Mouse (Mus musculus): ENCODE data around the gene Rd3l.
"Not testable (repeated sequence)": the region's sequence is repeated elsewhere in the genome, so short reads cannot be mapped to it uniquely, and the experiment has no call there.

The Rd3l gene

DNA sequence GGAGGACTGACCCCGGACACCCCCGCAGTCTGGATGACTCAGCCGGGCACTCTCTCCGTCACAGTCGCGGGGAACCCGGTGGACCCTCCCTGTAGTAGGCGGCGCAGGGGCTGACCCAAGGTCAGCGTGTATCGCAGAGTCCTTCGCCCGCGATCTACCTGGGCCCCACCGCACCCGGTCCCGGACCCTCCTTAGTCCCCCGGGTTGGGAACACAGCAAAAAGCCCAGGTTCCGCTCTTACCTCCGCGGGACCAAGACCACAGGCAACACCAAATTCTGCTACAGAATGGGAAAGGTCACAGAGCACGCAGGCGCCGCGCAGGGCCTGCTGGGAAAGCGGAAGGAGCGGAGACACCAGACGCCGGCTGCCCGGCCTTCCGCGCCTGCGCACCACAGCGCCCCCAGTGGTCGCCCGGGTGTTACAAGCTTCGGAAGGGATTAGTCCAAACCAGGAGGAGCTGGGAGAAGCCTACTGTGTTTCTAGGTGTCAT is 14.4 kb downstream of the Rd3l start, which contains the start of gene Atp5mpl:
Atp5mpl (minus strand) TSS at position 295 of the 491 bp plus-strand sequence.
- peak; percentile 96 to 99 for DNase-seq (ENCODE audit: low spot score in 2 of 2)

DNA sequence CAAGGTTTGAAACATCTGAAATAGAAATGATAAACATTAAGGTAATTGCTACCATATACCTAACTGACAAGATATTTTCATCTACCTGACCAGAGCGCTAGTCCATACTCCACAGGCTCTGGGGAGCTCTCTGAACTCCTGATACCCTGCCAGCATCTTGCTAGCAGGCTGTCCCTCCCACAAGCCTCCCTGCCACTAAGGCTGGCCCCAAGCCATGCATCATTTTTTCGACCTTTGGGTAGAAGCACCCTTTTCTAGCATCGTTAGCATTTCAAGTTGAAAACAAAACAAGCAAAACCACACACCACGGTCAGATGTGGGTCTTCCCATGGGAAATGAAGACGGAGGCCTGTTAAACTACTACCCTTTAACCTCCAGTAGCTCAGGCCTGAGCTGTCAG is 17.8 kb downstream of the Rd3l start:
- DNase-seq (ENCODE audit: low spot score in 2 of 2): no peak

DNA sequence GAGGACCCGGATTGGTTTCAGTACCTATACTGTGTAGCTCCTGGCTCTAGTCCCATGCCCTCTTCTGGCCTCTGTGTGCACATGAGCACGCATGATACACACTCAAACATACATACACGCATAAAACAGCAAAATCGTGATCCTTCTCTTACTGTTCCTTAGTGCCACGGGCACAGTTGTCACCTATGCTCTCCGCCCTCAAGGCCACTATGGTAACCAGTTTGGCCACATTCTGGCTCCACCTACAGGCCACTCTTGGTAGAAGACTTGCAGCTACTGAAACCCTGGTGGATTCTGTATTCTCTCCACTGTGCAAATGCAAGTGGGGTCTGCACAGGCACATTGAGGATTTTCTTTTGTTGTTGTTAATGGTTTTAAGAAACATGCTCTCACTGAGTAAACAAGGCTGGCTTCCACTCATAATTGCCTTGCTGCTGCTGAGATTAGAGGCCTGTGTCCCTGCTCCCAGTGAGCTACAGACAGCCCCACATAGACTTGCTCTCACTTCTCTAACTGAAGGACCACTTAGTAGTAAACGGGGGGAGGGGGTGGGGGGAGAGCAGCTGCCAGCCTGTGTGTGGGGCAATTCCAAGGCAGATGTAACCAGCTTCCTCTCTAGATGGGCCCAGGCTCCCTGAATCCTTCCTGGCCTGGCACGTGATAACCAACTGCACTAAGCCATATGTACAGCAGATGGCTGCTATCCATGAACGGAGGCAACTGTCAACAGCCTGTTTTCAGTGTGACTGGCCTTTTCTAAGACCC is 22.8 kb downstream of the Rd3l start:
- DNase-seq (ENCODE audit: low spot score in 2 of 2): peak; percentile 78 to 87

DNA sequence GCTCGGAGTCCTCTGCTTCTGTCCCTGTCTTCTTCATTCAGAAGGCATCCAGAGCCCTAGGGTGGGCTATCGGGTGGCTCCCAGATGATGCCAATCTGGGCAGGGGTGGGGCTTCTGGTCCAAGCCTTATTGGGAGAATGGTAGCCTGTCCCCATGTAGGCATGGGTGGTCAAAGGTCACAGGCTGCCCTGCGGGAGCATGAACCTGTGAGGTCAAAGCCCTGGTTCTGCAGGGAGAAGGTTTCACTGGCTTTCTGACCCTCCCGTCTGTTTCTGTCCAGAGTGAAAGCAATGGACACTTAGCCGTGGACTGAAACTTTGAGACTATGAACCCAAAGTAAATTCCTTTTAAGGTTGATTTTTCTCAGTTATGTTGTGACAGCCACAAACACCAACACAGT is 24.9 kb downstream of the Rd3l start:
- DNase-seq (ENCODE audit: low spot score in 2 of 2): no peak

DNA sequence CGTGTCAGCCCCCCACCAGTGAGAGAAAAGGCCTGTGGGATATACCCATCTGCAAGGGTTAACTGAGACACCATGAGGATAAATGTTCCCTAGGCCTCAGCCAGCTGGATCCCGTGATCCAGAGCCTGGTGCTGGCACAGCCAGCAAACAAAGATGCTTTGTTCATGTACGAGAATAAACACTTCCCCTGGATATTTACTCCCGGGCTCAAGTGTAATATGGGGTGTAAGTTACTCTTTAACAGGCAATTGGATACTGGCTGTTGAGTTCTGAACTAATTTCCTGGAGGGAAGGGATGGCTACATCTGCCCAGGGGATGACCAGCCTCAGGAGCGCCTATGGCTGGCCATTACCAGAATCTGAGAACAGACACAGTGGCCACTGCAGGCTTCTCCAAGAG is 29.4 kb downstream of the Rd3l start:
- DNase-seq (ENCODE audit: low spot score in 2 of 2): no peak

DNA sequence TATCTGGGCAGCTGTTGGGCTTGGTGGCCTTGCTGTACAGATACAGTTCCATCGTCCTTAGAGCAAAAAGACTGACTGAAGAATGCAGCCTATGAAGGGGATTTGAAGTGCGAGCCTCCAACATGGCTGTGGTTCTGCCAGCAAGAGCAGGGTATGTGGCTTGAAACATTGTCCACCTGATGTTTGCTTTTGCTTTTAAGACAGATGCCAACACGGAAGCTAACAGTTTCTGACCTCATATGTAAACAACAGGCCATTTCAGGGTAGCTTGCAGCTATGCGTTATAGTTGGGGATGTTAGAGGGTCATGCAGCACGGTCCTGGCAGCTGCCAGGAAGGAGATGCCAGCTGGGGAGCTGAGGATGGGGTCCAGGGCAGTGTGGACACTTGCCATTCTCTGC is 30.6 kb downstream of the Rd3l start:
- DNase-seq (ENCODE audit: low spot score in 2 of 2): no peak

DNA sequence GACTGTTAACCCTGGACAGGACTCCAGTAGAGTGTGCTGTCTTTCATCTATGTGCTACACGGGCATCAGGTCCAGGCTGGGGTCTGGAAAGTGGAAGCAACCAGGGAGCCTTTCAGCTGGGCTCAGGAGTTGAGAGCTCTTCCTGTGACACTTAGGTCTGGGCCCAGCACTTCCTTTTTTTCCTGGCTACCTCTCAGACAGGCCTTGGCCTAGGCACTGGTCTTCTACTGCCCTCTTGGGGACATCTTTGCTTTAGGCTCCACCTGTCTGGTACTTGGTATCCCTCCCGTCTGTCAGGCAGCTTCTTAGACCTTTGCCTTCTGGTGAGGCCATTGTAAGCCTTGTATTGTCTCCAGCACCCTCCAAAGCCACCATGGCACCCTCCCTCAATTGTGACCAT is 34.4 kb downstream of the Rd3l start:
- DNase-seq (ENCODE audit: low spot score in 2 of 2): peak; percentile 27 to 29

DNA sequence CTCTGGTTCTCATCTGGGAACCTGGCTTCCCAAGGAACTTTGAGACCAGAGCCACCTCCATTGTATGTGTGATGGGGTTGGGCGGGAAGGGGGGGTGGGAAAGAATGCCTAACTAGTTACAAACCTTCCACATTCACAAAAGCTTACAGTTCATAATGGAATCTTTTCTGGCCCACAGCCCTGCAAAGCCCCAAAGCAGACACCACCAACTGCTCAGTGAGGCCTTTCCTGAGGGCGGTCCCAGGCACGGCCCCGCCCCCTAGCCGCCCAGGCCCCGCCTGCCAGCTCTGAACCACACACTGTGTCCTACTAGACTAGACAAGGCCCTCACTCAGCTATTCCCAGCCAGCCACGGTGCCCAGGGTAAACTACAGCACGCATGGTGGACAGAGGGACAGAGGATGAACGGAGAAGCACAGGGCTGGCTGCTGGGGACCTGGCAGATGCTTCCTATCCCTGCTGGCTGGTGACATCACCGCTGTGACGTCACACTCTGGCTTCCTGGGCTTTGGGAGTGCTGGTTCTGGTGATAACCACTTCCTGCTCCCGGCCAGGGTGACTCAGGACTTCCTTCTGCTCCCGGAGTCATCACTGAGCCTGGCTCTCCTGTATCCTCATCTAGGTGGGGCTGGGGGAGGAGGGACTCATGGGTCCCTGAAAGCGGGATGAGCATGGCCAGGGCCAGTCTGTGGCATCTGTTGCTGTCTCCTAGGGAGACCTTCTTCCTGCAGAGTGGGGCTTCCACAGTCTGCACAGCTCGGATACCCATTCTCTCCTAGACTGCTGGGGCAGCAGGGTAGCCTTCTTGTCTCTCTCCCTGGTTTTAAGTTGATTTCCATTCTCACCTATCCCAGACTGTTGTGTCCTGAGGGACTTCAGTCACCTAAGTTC is 35.1 kb downstream of the Rd3l start:
- not testable (repeated sequence) for DNase-seq (ENCODE audit: low spot score in 2 of 2)

DNA sequence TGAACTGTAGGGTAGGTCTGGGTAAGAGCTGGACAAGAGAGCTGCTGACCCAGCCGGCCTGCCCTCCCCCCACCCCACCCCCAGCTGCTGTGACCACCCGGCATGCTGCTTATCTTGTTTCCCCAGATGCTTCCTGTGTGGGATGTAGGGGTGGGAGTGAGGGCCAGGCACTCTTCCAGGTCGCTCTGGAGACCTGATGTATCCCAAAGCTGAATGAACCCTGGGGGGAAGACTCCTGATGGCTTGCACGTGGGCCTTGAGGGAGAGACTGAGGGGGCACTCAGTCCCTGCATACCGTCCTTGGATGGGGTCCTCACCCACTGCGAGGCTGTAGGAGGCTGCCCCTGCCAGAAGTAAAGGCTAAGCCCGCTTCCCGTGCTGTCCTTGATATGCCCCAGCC is 36.0 kb downstream of the Rd3l start:
- no peak for DNase-seq (ENCODE audit: low spot score in 2 of 2)

DNA sequence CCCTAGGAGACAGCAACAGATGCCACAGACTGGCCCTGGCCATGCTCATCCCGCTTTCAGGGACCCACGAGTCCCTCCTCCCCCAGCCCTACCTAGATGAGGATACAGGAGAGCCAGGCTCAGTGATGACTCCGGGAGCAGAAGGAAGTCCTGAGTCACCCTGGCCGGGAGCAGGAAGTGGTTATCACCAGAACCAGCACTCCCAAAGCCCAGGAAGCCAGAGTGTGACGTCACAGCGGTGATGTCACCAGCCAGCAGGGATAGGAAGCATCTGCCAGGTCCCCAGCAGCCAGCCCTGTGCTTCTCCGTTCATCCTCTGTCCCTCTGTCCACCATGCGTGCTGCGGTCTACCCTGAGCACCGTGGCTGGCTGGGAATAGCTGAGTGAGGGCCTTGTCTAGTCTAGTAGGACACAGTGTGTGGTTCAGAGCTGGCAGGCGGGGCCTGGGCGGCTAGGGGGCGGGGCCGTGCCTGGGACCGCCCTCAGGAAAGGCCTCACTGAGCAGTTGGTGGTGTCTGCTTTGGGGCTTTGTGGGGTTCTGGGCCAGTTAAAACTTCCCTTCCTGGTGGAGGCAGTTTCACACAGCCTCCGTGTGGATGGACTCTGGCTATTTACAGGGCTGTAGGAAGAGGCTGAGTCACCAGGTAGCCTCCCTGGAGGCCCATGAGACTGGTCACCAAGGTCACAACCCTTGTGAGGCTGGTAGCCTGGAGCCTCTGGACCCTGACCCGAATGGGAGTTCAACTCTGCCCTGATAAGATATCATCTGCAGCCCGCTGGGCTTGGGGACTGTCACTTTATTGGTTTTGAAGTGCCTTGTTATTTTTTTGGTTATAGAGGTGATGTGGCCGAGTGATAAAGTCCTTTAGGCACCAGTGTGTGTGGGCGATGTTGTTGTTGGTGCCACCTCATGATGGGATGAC is 36.8 kb downstream of the Rd3l start:
- DNase-seq (ENCODE audit: low spot score in 2 of 2): not testable (repeated sequence)

DNA sequence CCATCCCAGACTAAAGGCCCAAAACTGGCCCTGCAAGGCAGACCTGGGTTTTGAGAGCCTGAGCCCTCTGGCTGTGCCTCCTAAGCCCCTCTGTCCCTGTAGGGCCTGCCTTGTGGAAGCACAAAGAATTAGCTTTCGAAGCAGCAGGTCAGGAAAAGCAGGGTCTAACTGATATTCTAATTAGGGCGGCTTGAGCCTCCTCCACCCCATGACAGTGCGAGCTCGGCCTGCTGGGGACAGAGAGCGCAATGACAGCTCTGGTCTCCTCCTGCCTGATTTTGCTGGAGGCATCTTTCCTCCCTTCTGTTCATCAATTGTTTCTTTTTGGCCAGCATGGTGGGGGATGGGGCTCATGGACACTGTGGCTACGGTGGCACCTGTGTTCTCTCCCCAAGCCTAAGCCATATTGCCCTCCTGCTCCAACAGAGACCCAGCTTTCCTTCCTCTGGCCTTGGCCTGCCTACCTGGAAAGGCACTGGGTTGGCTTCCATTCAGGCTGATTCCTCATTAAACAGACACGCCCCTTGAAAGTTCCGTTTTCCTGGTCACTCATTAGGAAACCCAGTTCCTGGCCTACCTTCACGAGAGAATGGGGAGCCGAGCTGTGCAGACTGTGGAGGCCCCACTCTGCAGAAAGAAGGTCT is 37.6 kb downstream of the Rd3l start:
- no peak for DNase-seq (ENCODE audit: low spot score in 2 of 2)

DNA sequence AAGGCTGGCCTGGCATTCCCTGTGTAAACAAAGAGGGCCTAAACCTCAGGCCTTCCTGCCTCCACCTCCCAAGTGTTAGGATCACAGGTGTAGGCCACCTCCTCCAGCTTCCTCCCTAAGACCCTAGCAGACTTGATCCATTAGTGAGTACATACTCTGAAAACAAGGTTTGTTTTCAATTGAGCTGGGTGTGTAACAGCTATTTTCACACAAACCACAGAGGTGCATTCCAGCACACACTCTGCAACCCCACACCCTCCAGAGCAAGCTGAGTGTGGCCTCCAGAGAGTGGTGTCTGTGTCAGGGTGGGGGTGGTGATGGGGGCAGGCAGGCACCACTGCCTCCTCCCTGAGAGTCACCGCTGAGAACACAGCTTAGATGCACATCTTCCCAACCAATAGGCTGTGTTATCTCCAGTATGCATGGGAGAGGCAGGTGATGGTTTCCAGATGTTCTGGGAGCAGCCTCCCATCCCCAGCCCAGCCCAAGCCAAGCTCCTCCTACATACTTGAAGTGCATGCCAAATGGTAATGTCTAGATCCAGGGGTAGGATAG is 42.4 kb downstream of the Rd3l start:
- DNase-seq (ENCODE audit: low spot score in 2 of 2): no peak

DNA sequence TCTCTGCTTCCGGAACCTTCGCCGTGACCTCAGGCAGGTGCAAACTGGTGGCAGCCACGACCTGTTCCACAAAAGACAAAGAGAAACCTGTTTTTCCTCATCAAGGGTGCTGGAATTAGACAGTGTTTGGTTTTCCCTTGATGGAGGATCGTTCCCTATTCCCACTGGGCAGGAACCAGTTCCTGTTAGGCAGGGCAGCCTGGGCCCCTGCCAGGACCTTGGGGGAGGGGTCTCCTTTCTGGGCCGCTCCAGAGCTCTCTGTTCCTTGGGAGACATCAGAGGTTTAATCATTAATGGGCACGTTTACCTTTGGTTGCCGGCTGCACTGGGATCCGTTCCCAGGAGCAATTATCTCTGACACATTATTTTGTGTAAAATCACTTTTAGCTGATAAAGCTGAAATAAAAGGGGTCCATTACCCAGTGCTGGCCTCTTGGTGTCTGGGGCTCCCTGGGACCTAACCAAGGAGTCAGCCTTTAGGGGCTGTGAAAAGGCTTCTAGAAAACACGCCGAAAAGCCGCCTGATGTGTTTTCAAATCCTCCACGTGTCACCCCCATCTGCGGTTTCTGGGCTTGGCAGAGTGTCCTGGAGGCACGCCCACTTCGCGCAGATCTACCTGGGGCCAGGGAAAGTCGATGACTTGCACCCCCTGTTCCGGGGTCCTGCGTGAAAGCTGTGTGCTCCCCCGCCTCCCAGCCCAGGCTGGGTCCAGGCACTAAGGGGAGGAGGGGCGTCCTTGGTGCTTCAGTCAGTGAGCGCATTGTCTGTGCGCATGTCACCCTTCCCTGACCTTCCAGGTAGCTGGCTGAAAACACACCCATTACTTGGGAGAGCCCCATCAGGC is 44.2 kb downstream of the Rd3l start:
- no peak for DNase-seq (ENCODE audit: low spot score in 2 of 2)

DNA sequence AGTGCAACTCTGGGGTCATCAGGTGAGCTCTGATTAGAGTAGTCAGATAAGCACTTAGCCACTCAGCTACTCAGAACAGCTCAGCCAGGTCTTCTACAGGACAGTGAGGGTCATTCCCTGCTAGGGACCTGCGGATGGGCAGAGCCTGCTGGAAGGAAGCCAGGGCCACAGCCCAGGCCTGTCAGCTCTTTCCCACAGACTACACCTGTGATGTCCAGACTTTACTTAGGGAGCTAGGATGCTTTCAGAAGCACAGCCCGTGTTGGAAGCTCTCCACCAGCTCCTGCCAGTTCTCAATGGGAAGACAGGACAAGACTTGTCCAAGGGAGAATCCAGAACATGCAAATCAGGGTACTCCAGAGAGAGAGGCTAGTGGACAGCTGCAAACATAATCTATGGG is 47.1 kb downstream of the Rd3l start:
- no peak for DNase-seq (ENCODE audit: low spot score in 2 of 2)

DNA sequence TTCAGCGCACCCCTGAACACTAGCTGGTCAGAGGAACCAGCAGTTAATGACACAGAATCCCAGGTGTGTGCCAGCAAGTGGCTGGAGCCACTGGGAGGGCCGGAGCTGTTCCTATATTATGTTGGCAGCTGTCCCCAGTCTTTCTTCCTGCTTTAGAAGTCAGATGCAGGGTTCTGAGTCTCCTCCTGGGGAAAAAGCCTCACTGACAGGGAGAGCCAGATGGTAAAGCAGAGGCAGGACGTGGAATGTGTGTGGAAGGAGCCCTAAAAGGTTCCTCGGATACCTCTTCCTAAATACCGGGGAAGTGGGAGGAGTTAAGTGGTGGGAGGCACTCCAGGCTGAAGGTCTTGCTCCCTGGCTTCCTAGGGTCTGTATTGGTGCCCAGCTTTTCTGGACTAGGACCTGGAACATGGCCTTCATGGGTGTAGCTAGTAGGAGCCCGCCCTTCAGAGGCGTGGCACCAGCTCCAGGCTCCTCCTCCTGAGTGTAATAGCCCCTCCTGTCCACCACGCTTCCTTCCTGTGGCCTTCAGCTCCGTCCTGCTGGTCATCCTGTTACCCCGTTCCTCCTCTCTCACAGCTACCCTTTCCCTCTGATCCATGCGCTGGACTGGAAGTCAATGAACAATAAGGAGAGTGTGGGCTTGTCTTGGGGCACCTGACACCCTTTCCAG is 47.9 kb downstream of the Rd3l start:
- DNase-seq (ENCODE audit: low spot score in 2 of 2): peak in 1 of 2 experiments; percentile 14

DNA sequence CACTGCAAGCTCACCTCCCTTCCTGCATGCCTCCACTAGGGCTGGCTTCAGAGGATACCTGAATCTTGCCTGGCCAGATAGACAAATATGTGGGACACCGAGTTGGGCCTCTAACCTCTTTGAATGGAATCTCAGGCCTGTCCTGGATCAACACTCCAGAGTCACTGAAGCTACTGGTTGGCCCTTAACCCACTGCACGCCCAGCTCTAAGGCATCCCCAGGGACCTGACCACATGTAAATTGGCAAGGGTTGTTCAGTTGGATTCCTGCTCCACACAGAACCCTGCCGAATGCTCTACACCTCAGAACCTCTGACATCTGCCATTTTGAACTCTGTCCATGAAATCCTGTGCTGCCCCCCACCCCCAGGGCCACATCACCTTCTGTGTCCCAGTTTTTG is 48.6 kb downstream of the Rd3l start:
- no peak for DNase-seq (ENCODE audit: low spot score in 2 of 2)

DNA sequence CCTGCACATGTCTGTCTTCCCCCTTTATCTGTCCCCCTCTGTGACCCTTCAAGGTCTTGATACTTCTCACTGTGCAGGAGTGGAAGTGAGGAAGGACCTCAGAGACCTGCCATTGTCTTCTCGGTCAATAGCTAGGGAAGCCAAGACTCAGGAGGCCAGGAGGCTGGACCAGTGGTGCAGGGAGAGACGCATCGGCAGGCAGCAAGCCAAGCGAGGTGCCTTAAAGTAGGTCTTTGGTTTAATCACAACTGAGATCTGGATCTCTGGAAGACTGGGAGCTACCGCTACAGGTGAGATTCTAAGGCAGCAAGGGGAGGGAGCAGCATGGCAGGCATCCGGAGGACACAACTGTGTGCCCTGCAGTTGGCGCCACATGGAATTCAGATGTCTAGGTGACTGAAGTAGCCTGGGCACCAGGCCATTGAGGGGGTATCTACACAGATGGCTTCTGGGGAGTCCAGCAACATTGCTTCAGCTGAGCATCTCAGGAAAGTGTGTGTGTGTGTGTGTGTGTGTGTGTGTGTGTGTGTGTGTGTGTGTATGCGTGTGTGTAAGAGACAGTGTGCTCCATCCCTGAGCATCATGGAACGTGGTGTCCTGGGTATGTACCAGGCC is 49.6 kb downstream of the Rd3l start:
- no peak for DNase-seq (ENCODE audit: low spot score in 2 of 2)
